Mouse (Mus musculus): ENCODE results near the gene Sft2d1.

Sft2d1 gene

GRCm38 (mm10) chr17:8361281-8362103, 50.6 kb downstream of the Sft2d1 start:
- DNase-seq (ENCODE audit: extremely low spot score), result no peak

GRCm38 (mm10) chr17:8367514-8368480, 56.9 kb downstream of the Sft2d1 start:
- peak; percentile 39 for DNase-seq (ENCODE audit: extremely low spot score)

- DNase-seq (ENCODE audit: extremely low spot score), result peak; percentile 22
These were observed 57.7 kb downstream of the Sft2d1 start for GRCm38 (mm10) chr17:8368570-8368969.

GRCm38 (mm10) chr17:8369171-8369570, 58.3 kb downstream of the Sft2d1 start:
- no peak for DNase-seq (ENCODE audit: extremely low spot score)

DNA sequence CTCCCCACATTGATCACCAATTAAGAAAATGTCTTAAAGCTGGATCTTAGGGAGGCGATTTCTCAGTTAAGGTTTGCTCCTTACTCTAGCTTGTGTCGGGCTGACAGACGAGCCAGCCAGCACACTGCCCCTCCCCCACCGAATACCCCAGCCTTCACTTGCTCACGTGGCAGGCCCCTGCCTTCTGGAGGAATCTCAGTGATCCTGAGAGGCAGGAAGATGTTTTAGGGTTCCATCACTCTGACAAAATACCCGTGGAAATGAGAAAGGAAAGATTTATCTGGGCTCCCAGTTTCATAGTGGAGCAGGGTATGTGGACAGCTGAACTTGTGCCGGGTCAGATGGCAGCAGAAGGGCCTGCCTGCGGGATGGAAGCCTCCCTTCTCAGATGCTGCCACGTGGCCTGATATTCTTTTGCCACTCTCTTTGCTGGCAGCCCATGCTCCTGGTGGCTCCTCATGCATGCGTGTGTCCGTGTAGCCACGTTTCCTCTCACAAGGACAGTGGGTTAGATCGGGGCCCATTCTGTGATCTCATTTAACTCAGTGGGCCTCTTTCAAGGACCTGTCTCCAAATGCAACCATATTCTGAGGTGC, 59.8 kb downstream of the Sft2d1 start:
- DNase-seq (ENCODE audit: extremely low spot score), result peak; percentile 68

DNA sequence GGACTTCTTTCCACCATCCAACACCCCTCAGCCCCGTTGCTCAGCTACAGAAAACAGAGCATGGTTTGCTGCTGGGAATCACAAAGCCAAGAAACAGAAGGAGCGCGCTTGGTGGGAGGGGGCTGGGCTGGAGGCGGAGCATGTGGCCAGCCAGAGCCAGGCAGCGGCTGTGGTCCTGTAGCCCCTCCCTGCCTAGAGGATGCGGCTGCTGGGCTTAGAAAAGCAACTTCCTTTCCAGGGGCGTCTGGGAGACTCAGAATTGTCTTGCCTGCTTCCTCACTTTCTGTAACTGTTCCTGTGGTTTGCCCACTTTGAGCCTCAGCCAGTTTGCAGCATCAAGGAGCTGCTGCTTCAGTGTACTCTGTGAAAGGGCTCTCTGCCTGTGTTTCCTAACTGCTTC, 60.9 kb downstream of the Sft2d1 start:
- peak; percentile 90 for DNase-seq (ENCODE audit: extremely low spot score)

GRCm38 (mm10) chr17:8372286-8373046, 61.6 kb downstream of the Sft2d1 start:
- DNase-seq (ENCODE audit: extremely low spot score), result peak; percentile 80
